Mouse (Mus musculus) CH12.LX (cell line): ENCODE results near the gene Qsox2. TPM values are rescaled to one million over a fixed set of nuclear protein-coding genes. Genes with fewer than 3 reads are reported as not detected.

Experiments used
- DNase-seq: peaks from one replicate; pipeline ENCODE4 v3.0.0-alpha.2; 2013; ENCODE audit errors: extremely low read depth
- H3K27ac ChIP-seq: 2 replicates; pipeline ENCODE4 v1.5.1; 2012; ENCODE audit warnings: low read depth, mild to moderate bottlenecking, control low read depth, moderate library complexity; ENCODE audit not compliant: insufficient read depth
- H3K27me3 ChIP-seq: replicated peaks from 2 replicates; pipeline ENCODE3; 2012; ENCODE audit warnings: inconsistent platforms
- H3K36me3 ChIP-seq, 2 experiments: replicated peaks in 1 of 2; 2 replicates each; pipeline versions ENCODE3 to v1.6.1; 2012; ENCODE audit warnings: inconsistent platforms in 1 of 2, low read length in 1 of 2, mild to moderate bottlenecking in 1 of 2, mixed read lengths in 1 of 2, moderate library complexity in 1 of 2; ENCODE audit not compliant: control insufficient read depth in 1 of 2, insufficient read depth in 1 of 2
- H3K4me1 ChIP-seq, 2 experiments: 2 replicates each; pipeline ENCODE4 v1.6.1; 2012; ENCODE audit warnings: inconsistent platforms in 1 of 2, moderate library complexity in 1 of 2; ENCODE audit not compliant: insufficient read depth in 2 of 2, control insufficient read depth in 1 of 2
- H3K4me2 ChIP-seq: 2 replicates; pipeline ENCODE4 v1.6.1; 2012; ENCODE audit warnings: low read depth, mild to moderate bottlenecking, control low read depth; ENCODE audit not compliant: poor library complexity, insufficient read depth, severe bottlenecking
- H3K4me3 ChIP-seq, 3 experiments: fragments of 150-350 bp in 1 of 3; sonication (generic) in 1 of 3; replicated peaks in 1 of 3; 2 replicates each; pipeline versions ENCODE3 to v1.5.1; 2011 to 2012; ENCODE audit warnings: low read depth in 2 of 3, low read length in 2 of 3, mild to moderate bottlenecking in 2 of 3, moderate library complexity in 2 of 3, control low read depth in 1 of 3, improper control_type of control experiment in 1 of 3, inconsistent platforms in 1 of 3, mixed read lengths in 1 of 3; ENCODE audit not compliant: poor library complexity in 1 of 3
- H3K79me2 ChIP-seq: replicated peaks from 2 replicates; pipeline ENCODE4 v1.6.1; 2012; ENCODE audit warnings: mild to moderate bottlenecking, moderate library complexity; ENCODE audit not compliant: control insufficient read depth, poor library complexity, insufficient read depth, severe bottlenecking; ENCODE audit errors: extremely low read depth
- H3K9ac ChIP-seq: 2 replicates; pipeline ENCODE4 v1.6.1; 2012; ENCODE audit warnings: low read depth, mild to moderate bottlenecking, control low read depth, moderate library complexity; ENCODE audit not compliant: insufficient read depth
- H3K9me3 ChIP-seq: replicated peaks from 2 replicates; pipeline ENCODE3; 2012; ENCODE audit warnings: low read length, inconsistent platforms, mixed read lengths
- BHLHE40 ChIP-seq: IDR thresholded peaks from 2 replicates; pipeline ENCODE4 v1.6.1; 2011; ENCODE audit warnings: mild to moderate bottlenecking, low read depth, low read length, improper control_type of control experiment
- CHD1 ChIP-seq: IDR thresholded peaks from 2 replicates; pipeline ENCODE4 v1.6.1; 2012; ENCODE audit warnings: low read depth, low read length, improper control_type of control experiment, inconsistent platforms
- CHD2 ChIP-seq: IDR thresholded peaks from 2 replicates; pipeline ENCODE4 v1.6.1; 2011; ENCODE audit warnings: low read length, improper control_type of control experiment
- CTCF ChIP-seq, 2 experiments: IDR thresholded peaks in 1 of 2; conservative IDR thresholded peaks in 1 of 2; 2 replicates each; pipeline ENCODE4 v1.5.1; 2011 to 2012; ENCODE audit warnings: low read depth in 2 of 2, low read length in 2 of 2, improper control_type of control experiment in 1 of 2, inconsistent platforms in 1 of 2, mild to moderate bottlenecking in 1 of 2, moderate library complexity in 1 of 2
- E2F4 ChIP-seq: IDR thresholded peaks from 2 replicates; pipeline ENCODE4 v1.6.1; 2011; ENCODE audit warnings: low read depth, low read length, improper control_type of control experiment; ENCODE audit not compliant: insufficient replicate concordance
- IRF4 ChIP-seq: IDR thresholded peaks from 2 replicates; pipeline ENCODE4 v1.6.1; 2014; ENCODE audit warnings: low read depth, mild to moderate bottlenecking, inconsistent platforms, low read length, improper control_type of control experiment
- JUN ChIP-seq: IDR thresholded peaks from 2 replicates; pipeline ENCODE4 v1.6.1; 2011; ENCODE audit warnings: low read depth, mild to moderate bottlenecking, low read length, improper control_type of control experiment, moderate library complexity; ENCODE audit not compliant: insufficient read depth
- MAFK ChIP-seq: IDR thresholded peaks from 2 replicates; pipeline ENCODE4 v1.6.1; 2011; ENCODE audit warnings: low read length, improper control_type of control experiment; ENCODE audit not compliant: insufficient replicate concordance
- MXI1 ChIP-seq: IDR thresholded peaks from 2 replicates; pipeline ENCODE4 v1.6.1; 2011; ENCODE audit warnings: mild to moderate bottlenecking, low read depth, low read length, improper control_type of control experiment
- MYC ChIP-seq: IDR thresholded peaks from 2 replicates; pipeline ENCODE4 v1.6.1; 2011; ENCODE audit warnings: low read depth, mild to moderate bottlenecking, improper control_type of control experiment, low read length
- NELFE ChIP-seq: IDR thresholded peaks from 2 replicates; pipeline ENCODE4 v1.6.1; 2011; ENCODE audit warnings: low read depth, low read length, improper control_type of control experiment
- NRF1 ChIP-seq: IDR thresholded peaks from 2 replicates; pipeline ENCODE4 v1.6.1; 2014; ENCODE audit warnings: low read depth, mild to moderate bottlenecking, inconsistent platforms, low read length, improper control_type of control experiment, moderate library complexity
- POLR2A ChIP-seq: IDR thresholded peaks from 2 replicates; pipeline ENCODE4 v1.6.1; 2011; ENCODE audit warnings: low read depth, mild to moderate bottlenecking, improper control_type of control experiment, low read length
- POLR2AphosphoS2 ChIP-seq: IDR thresholded peaks from 2 replicates; pipeline ENCODE4 v1.6.1; 2011; ENCODE audit warnings: low read depth, low read length, improper control_type of control experiment
- RAD21 ChIP-seq: IDR thresholded peaks from 2 replicates; pipeline ENCODE4 v1.6.1; 2011; ENCODE audit warnings: low read depth, mild to moderate bottlenecking, low read length, improper control_type of control experiment, moderate library complexity
- SIN3A ChIP-seq: IDR thresholded peaks from 2 replicates; pipeline ENCODE4 v1.6.1; 2012; ENCODE audit warnings: low read length, improper control_type of control experiment, inconsistent platforms
- SMC3 ChIP-seq: IDR thresholded peaks from 2 replicates; pipeline ENCODE4 v1.6.1; 2011; ENCODE audit warnings: low read depth, low read length, improper control_type of control experiment
- UBTF ChIP-seq: IDR thresholded peaks from 2 replicates; pipeline ENCODE4 v1.6.1; 2012; ENCODE audit warnings: low read depth, mild to moderate bottlenecking, inconsistent platforms, low read length, improper control_type of control experiment, moderate library complexity
- USF1 ChIP-seq: IDR thresholded peaks from 2 replicates; pipeline ENCODE4 v1.6.1; 2014; ENCODE audit warnings: low read depth, mild to moderate bottlenecking, inconsistent platforms, low read length, improper control_type of control experiment
- ZC3H11A ChIP-seq: IDR thresholded peaks from 2 replicates; pipeline ENCODE4 v1.6.1; 2012; ENCODE audit warnings: low read depth, mild to moderate bottlenecking, inconsistent platforms, low read length, improper control_type of control experiment
- ZKSCAN1 ChIP-seq: IDR thresholded peaks from 2 replicates; pipeline ENCODE4 v1.6.1; 2012; ENCODE audit warnings: low read depth, inconsistent platforms, low read length, improper control_type of control experiment, borderline replicate concordance
- ZNF384 ChIP-seq: IDR thresholded peaks from 2 replicates; pipeline ENCODE4 v1.6.1; 2012; ENCODE audit warnings: low read depth, low read length, improper control_type of control experiment, inconsistent platforms
- dilution Hi-C: fragments of 300-500 bp; cut with MboI; formaldehyde crosslinking; loops from 2 replicates; pipeline ENCODE4 v1.14.3; 2020; ENCODE audit warnings: low sequenced_read_pairs; ENCODE audit not compliant: extremely low pct_unique_long_range_greater_than_20kb, extremely low pct_ligation_motif_present
- in situ Hi-C: fragments of 300-500 bp; cut with MboI; formaldehyde crosslinking; loops from 3 replicates; pipeline ENCODE4 v1.14.3; 2019; ENCODE audit warnings: low sequenced_read_pairs, low pct_ligation_motif_present, low pct_unique_long_range_greater_than_20kb, mixed read lengths
- polyA plus RNA-seq: library from polyadenylated mRNA; unstranded; fragments of >175 nt; gene quantifications from 2 replicates; pipeline ENCODE4 v1.2.1, GENCODE M21; 2012; ENCODE audit warnings: low read depth; ENCODE audit not compliant: insufficient read length
- total RNA-seq, 2 experiments: library from RNA; depleted of rRNA; stranded (reverse); fragments of 300-350 nt in 1 of 2; fragments of >200 nt in 1 of 2; gene quantifications; 2 replicates each; pipeline ENCODE4 v1.2.3; 2012 to 2014

The Qsox2 gene
- total and polyA plus RNA-seq, 3 experiments = 6.4 to 11.5 (median 9.3) TPM

DNA sequence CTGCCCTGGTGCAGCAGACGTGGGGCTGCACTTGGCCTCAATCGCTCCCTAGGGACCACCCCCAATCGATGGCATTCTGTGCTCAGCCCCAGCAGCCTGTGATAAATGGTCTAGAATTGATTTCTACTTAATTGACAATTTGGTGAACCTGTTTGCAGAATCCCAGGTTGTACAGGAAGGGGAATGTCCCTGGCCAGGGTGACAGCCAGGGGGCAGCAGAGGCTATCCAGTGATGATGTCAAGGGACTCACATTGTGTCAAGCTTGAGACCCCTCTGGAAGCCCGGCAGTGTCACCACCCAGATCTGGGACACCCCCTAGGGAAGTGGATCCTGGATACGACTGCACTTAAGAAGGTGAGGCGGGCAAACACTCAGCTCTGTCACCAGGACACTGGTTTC, 54.7 kb downstream of the Qsox2 start:
- Histone ChIP-seq H3K4me2 (no peak overlapping the region), H3K27ac (no peak overlapping the region), H3K27me3 (peaks cover 39% of the 10 kb centered on the region), H3K79me2 (no peaks in the 10 kb centered on the region), H3K4me1 (no peaks in the 10 kb centered on the region), H3K36me3 (no peaks in the 10 kb centered on the region), H3K4me3 (no peak overlapping the region), H3K9ac (no peak overlapping the region), H3K9me3 (no peaks in the 10 kb centered on the region)
- in situ Hi-C loops = no loop called here
- DNase-seq = peak; percentile 17
- dilution Hi-C loops = no loop called here
- TF ChIP-seq E2F4 (no peak), CTCF (conservative IDR thresholded peaks at IDR 0.05 in 1 of 2, IDR thresholded peaks at IDR 0.05 in 1 of 2; ENCODE audit: low read depth in 2 of 2, low read length in 2 of 2) (peak; percentile 41 to 78; a peak in 3 of 4 replicates), RAD21 (peak; percentile 70), IRF4 (no peak), SMC3 (peak; percentile 82)

DNA sequence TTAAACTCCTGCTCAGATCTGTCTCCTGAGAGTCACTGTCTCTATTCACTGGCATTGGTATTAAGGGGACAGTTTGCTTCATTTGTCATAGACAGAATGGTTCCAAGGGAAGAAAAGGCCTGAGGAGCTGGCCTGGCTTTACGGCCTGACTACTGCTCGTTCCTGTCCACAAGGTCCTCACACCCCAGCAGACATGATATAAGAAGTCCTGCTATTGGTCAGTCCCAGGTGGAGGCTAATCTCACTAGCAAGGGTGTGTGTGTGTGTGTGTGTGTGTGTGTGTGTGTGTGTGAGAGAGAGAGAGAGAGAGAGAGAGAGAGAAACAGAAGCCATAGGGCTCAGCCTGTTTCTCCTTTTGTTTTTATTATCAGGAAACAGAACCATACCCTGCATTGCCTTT, 60.1 kb downstream of the Qsox2 start:
- H3K36me3 ChIP-seq = no peaks in the 10 kb centered on the region
- TF ChIP-seq NRF1 = no peak
- TF ChIP-seq UBTF = no peak
- TF ChIP-seq JUN = no peak
- TF ChIP-seq MYC = no peak
- TF ChIP-seq NELFE = no peak
- no peak for TF ChIP-seq MAFK
- TF ChIP-seq CTCF (conservative IDR thresholded peaks at IDR 0.05 in 1 of 2, IDR thresholded peaks at IDR 0.05 in 1 of 2; ENCODE audit: low read depth in 2 of 2, low read length in 2 of 2) = no peak
- TF ChIP-seq USF1 = no peak
- TF ChIP-seq POLR2AphosphoS2 = no peak
- TF ChIP-seq ZC3H11A = no peak
- no peak for TF ChIP-seq SIN3A
- TF ChIP-seq ZKSCAN1 = no peak
- no peak for TF ChIP-seq MXI1
- TF ChIP-seq CHD1 = no peak
- no peak for TF ChIP-seq BHLHE40
- TF ChIP-seq CHD2 = no peak
- TF ChIP-seq ZNF384 = no peak
- TF ChIP-seq POLR2A = no peak

More for the DNA sequence above, 60.1 kb downstream of the Qsox2 start:
- dilution Hi-C loops = no loop called here
- in situ Hi-C loops = no loop called here
- H3K9me3 ChIP-seq = no peaks in the 10 kb centered on the region
- H3K9ac ChIP-seq = no peak overlapping the region
- no peaks in the 10 kb centered on the region for H3K4me1 ChIP-seq
- no peak overlapping the region for H3K4me2 ChIP-seq
- no peak for DNase-seq
- H3K27me3 ChIP-seq = peaks cover 55% of the 10 kb centered on the region
- no peaks in the 10 kb centered on the region for H3K79me2 ChIP-seq
- H3K27ac ChIP-seq = no peak overlapping the region
- no peak overlapping the region for H3K4me3 ChIP-seq
